Mouse (Mus musculus) ES-E14 (cell line): ENCODE measurements at regions not wholly inside any gene's neighbourhood (a gene's known extent, or its start where the extent isn't known, plus 50 kb on each side); places are given as distances from the start of the nearest gene placed in this dataset.

Source experiments
- HCFC1 ChIP-seq: IDR thresholded peaks from 2 replicates; pipeline ENCODE4 v1.6.1; 2012; ENCODE audit warnings: low read length, inconsistent platforms, borderline replicate concordance; ENCODE audit not compliant: insufficient read depth
- MAFK ChIP-seq: IDR thresholded peaks from 2 replicates; pipeline ENCODE4 v1.6.1; 2014; ENCODE audit warnings: mild to moderate bottlenecking, low read depth, low read length, inconsistent platforms; ENCODE audit not compliant: insufficient read depth

DNA sequence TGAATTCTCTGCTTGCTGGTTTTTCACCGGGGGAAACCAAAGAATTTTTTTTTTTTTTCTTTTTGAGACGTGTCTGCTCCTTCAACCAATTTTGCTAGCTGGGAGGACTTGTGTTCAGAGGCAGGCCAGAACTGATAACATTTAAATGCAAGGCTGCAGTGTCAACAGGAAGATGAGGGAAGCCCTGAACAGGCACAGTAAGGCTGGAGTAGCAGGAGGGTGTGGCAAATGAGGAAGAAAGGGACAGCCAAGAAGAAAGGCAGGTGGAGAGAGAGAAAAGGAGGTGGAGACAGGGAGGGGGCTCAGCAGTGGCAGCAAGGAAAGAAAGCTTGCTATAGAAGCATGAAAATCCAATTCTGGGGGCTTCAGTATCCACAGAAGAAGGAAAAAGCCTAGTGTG lies 130.4 kb upstream of the Cadm1 start:
- TF ChIP-seq HCFC1, result no peak
- TF ChIP-seq MAFK, result no peak
